Mouse (Mus musculus) kidney, adult 2 months (tissue): ENCODE data around the gene Ninl.

Experiments
- CTCF ChIP-seq: fragments of 200-500 bp; conservative IDR thresholded peaks from 2 replicates; pipeline ENCODE4 v1.5.1; 2011; ENCODE audit warnings: low read depth, mild to moderate bottlenecking, control low read depth, low read length, moderate library complexity, mixed read lengths; ENCODE audit not compliant: insufficient read depth, insufficient read length
- POLR2A ChIP-seq: fragments of 200-500 bp; IDR thresholded peaks from one replicate; pipeline ENCODE4 v1.6.1; 2011; ENCODE audit warnings: low read depth, low read length, control low read depth

DNA sequence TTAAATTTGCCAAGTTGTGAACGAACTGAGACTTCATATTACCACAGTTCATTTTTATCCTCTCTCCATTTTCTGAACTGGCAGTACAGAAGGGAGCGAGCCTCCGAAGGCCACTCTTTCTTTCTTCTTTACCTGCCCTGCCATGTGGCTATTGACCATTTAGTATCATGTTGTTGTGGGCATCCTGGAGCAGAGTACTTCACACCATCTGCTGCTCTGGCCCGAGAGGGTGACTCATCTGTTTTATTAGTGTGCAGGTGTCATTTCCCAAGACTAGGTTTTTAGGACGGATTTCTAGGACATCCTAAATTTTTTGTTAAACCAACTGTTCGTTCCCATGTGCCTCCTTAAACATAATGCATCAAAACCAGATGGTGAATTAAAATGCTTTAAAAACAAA lies 110.0 kb downstream of the Ninl start:
- TF ChIP-seq CTCF (no peak), POLR2A (no peak)
